Mouse (Mus musculus) lung, postnatal 25 days (tissue): ENCODE results near the gene Tusc2.
"Not testable (repeated sequence)": the region's sequence is repeated elsewhere in the genome, so short reads cannot be mapped to it uniquely, and the experiment has no call there.

Source experiments
- DNase-seq: peaks from one replicate; pipeline ENCODE4 v3.0.0; 2022; ENCODE audit warnings: low spot score

Gene Tusc2

DNA sequence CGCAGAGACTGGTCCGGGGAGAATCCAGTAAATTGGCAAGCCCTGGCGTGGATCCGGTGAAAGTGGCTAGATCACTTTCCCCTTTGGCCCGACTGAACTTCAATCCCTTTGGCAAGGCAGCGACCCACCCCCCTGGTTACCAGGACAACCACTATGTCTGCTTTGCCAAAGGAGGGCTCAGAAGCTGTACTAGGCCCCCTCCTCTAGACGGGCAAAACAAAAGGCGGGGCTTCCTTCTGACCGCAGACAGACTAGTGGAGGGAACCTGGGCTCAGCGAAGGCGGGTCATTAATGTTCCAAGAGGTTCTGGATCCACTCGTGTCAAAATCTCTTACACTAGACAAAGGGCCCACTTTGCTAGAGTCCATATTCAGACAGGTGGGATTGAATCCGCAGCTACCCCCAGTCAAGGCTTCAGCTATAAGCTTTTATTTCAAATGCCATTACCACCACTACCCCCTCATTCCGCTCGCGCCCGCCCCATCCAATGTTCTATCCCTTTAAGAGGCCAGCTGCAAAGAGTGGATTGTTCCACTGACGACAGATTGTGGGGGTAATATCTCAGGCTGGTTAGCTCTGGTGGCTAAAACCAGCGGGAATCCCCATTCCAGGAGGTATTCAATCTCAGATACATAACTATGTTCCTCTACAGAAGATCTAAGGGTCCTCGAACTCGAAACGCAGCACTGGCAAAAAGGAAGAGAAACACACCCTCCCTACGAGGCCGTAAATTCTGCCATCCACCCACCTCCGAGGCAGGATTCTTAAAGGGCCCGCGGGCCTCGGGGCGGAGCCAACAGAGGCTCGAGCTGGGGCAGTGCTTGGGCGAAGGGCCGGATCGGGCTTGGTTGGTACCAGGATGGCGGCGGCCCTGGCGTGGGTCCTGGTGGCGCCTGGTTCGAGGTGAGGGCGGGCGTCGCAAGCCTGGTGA is 5.5 kb downstream of the Tusc2 start:
- DNase-seq = peak; percentile 91

DNA sequence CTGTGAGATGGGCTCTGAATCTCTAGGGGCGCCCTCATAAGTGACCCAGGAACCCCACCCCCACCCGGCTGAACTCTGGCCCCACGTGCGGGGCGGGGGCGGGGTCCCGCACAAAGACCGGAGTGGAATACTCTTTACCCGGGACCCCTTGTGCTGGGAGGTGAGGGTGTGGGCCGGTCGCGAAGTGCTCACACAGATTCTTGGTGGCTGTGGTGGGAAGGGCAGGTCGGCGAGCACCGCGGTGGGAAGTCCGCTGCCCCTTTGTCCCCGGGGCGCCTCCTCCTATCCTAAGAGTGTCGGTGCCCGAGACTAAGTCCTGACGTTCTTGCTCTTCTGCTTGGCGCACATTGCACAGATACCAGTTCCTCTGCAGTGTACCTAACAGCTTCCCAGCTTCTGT is 6.2 kb downstream of the Tusc2 start:
- no peak for DNase-seq

DNA sequence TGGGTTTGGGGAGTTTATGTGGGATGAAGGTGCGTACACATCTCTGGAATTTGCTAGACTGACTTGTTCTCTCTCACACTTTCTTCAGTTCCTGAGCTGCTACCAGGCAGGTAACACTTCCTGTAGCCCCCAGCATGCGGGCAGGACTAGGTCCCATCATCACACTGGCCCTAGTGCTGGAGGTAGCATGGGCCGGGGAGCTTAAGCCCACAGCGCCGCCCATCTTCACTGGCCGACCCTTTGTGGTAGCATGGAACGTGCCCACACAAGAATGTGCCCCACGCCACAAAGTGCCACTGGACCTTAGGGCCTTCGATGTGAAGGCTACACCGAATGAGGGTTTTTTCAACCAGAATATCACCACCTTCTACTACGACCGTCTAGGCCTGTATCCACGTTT is 7.0 kb downstream of the Tusc2 start:
- DNase-seq = no peak

DNA sequence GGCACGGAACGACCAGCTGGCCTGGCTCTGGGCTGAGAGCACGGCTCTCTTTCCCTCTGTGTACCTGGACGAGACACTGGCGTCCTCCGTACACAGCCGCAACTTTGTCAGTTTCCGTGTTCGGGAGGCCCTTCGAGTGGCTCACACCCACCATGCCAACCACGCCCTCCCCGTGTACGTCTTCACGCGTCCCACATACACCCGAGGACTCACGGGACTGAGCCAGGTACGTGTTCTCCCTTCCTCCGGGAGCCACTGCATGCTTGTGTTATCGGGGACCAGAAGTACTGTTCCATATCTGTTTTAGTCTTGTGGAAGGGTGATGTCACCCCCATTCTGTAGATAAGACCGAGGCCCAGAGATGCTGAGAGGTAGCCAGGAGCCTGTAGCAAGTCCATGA is 7.8 kb downstream of the Tusc2 start:
- DNase-seq = no peak

DNA sequence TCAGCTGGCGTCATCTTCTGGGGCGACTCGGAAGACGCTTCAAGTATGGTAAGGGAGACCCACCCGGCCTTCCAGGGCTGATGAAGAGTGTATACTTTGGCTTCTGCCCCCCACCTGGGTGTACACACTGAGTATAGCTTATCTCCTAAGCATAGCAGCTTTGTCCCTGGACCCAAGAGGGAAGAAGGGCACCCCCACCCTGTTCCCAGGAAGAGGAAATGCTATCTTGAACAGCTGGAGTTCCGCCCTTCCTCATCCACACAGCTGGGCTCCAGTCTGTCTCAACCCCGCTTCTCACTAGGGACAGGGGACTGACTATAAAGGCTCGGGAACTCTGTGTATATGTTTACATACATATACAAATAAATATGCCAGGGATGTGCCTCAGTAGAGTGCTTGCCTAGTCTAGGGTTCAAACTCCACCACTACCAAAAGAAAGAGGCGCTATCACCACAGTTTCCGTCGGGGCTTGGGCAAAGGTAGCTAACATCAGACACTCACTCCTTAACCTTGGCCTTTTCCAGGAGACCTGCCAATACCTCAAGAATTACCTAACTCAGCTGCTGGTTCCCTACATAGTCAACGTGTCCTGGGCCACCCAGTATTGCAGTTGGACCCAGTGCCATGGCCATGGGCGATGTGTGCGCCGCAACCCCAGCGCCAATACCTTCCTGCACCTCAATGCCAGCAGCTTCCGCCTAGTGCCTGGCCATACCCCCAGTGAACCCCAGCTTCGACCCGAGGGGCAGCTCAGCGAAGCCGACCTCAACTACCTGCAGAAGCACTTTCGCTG is 8.7 kb downstream of the Tusc2 start:
- DNase-seq = peak; percentile 63

DNA sequence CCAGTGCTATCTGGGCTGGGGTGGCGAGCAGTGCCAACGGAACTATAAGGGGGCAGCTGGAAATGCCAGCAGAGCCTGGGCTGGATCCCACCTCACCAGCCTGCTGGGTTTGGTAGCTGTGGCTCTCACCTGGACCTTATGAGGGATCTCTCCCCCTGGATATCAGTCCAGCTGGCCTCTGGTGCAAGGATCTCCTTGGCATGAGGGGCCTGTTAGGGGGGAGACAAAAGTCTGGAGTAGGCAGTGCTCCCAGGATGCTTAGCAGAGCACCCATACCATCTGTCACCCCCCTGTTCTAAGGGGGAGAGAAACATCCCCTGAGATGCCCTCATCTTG is 9.2 kb downstream of the Tusc2 start:
- DNase-seq = no peak

DNA sequence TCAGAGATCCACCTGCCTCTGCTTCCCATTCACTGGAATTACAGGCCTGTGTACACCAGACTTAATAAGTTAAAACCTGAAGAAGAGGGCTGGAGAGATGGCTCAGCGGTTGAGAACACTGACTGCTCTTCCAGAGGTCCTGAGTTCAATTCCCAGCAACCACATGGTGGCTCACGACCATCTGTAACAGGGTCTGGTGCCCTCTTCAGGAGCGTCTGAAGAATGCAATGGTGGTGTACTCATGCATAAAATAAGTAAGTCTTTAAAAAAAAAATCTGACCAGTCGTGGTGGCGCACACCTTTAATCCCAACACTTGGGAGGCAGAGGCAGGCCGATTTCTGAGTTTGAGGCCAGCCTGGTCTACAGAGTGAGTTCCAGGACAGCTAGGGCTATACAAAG is 10.7 kb downstream of the Tusc2 start:
- DNase-seq = not testable (repeated sequence)

DNA sequence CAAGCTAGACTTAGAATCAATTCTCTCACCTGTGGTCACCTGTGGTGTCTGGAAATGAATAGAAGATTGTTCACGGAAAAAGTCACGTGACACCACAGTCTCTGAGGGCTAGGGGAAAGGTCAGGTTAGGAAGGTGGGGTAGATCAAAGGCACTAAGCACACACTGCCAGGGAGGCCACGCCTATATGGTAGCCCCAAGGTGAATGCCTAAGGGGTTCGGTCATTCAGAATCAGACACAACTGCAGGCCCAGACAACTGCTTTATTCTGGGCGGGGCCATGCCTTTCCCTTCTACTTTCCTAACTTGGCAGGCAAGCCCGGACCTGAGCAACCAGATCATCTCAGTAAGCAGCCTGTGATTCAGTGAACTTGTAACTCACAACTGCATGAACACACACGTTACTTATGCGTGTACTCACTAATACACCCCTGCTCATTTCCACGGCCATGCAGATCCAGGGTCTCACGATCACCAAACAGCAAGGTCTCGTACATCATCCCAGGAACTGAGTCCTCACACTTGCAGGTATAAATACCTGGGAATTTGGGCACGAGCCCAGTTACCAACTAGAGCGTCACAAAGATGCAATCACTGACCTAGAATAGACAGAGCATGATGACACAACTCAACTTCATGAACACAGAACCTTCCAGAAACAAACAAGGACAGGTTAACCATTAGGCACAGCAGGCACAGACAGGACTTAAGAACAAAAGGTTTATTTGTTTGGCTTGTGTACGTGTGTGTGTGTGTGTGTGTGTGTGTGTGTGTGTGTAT is 12.7 kb downstream of the Tusc2 start:
- DNase-seq = no peak

DNA sequence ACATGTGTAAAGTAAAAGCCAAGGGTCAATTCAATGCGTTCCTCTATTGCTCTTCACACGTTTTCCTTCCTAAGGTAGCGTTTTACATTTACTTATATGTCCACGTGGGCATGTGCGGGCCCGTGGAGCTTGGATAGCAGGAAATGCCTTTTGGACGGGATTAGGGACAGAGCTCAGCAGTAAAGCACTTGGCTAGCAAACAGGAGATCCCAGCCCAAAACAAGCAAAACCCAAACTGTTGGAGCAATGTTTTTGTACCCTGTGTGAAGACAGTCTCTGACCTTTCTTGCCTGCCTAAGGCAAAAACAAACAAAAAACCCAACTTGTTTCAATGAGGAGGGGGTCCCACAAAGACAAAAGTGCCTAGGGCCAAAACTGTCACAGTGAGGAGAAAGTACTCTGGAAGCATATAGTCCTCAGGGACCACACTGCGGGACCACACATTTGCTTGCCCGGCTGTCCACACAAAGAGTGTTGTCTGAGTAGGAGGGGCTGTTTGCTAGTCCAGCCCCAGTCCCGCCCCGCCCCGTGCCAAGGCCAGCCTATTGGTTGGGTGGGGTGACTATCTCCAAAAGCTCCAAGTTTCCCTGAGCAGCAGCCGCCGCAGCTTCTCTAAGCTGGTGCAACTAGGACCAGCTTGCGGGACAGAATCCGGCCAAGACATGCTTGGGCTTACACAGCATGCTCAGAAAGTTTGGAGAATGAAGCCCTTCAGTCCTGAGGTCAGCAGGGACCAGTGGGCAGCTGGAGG is 13.5 kb downstream of the Tusc2 start, which contains the start of gene Hyal1:
Hyal1 (plus strand) TSS at position 571 of the 751 bp plus-strand sequence.
- peak; percentile 84 for DNase-seq

DNA sequence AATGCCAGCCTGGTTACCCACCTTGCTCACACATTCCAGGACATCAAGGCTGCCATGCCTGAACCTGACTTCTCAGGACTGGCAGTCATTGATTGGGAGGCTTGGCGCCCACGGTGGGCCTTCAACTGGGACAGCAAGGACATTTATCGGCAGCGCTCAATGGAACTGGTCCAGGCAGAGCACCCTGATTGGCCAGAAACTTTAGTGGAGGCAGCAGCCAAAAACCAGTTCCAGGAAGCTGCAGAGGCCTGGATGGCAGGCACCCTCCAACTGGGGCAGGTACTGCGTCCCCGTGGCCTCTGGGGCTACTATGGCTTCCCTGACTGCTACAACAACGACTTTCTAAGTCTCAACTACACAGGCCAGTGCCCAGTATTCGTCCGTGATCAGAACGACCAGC is 14.8 kb downstream of the Tusc2 start:
- no peak for DNase-seq

DNA sequence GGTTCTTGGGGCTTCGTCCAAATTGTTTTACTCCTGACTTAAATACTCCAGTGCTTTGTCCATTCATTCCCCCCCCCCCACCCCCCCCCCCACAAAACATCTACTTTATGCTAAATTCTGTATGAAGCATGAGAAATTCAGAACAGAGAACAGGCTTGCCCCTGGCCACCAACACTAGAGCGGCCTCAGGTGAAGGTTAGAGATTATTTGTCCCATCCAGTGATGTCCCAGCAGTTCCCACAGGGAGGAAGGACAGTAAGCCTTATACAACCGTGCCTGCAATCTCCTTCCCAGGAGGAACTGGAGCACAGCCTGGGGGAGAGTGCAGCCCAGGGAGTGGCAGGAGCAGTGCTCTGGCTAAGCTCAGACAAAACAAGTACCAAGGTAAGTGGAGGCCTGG is 15.5 kb downstream of the Tusc2 start, which contains the start of gene Naa80:
Naa80 (plus strand) TSS at position 301 of the 400 bp plus-strand sequence.
- DNase-seq = no peak

DNA sequence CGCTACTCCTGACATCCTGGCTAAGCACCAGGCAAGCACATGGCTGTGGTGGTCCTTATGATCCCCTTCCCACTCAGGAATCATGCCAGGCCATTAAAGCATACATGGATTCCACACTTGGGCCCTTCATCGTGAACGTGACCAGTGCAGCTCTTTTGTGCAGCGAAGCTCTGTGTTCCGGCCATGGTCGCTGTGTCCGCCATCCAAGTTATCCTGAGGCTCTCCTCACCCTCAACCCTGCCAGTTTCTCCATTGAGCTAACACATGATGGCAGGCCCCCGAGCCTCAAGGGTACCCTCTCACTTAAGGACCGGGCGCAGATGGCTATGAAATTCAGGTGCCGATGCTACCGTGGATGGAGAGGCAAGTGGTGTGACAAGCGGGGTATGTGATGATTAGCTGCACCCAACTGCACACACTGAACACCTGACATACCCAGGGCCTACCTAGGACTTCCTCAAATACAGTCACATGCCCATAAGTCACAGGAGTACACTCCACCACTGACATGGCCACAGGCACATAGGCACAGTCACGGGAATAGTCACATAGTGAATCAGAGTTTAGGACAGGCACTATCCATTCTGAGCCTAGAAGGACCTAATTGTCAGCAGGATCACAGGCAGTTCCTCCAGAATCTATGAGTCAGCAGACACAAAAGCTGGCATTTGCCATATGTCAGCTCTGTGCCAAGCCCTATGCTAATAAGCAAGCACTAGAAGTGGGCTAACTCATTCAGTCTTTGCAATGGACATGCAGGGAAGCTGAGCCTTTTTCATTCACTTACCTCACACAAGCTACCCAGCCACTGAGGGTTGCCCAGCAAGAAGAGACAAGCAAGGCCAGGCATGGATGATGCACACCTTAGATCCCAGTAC is 16.2 kb downstream of the Tusc2 start:
- DNase-seq = no peak

DNA sequence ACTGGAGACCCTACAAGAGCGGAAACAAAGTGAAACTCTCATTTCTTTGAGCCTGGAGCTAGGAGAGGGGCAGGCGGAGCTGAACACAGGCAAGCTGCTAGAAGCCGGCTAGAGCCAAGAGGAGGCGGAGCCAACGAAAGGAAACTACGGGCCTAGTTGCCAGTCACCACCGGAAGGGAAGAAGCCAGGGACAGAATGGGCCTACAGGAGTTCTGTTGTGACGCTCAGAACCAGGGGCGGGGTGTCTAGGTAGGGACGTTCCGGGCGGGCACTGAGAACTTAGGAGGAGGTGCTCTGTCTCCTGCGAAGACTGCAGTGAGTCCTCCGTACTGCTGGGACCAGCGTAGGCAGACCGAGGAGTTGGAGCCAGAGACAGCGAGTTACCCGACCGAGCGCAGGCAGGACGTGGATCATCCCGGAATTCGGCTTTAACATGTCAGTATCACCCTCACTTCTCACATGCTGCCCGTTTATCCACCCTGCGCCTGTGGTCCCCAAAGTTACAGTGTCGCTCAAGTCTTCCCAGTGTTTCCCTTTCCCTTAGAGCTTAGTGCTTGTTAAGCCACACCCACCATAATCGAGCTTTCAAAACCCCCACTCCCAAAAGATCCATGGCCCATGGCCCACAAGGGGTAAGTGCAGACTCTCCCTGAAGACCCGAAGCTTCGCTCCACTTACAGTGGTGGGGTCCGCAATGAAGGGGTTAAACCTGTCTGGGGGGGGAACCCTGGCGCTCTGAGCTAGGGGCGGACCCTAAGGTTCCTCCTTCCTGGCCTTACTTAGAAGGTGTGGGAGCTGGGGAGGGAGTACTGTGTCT is 17.7 kb downstream of the Tusc2 start, which contains the start of gene Hyal3:
Hyal3 (plus strand) TSS at position 318 of the 817 bp plus-strand sequence.
- DNase-seq = peak; percentile 96

DNA sequence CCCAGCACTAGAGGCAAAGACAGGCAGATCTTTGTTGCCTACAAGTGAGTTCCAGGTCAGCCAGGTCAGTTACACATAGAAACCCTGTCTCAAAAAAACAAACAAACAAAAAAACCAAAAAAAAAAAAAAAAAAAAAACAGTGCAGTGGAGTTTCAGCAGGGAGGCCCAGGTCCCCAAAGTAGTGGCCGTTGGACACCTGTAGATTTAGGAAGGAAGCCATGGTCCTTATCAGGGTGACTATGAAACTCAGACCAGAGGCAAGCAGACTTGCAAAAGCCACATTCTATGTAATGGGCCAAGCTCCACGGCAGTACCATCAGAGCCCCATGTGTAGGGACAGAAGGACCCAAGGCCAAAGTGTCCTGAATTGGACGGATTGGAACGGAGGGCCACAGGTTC is 18.5 kb downstream of the Tusc2 start:
- no peak for DNase-seq

DNA sequence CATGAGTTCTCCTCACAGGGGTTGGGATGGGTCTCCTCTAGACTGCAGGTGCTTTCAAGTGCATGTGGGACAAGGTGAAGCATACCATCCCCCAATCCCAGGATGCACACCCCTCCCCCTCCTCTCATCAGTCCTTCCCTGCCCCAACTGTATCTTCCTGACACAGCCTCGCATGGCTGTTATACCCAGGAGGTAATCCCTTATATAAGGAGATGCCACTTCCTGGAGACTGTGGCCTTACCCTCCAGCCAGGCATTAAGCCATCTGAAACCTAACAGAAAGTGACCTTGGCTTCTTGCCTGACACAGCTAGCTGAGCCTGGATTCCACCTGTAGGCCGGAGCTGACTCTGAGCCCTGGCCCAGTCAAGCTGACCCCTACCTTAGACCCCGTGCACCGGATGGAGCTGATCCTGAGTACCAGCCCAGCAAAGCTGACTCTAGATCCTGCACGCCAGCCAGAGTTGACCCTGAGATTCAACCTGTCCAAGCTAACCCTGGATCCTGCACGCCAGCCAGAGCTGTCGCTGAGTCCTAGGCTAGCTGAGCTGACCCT is 19.5 kb downstream of the Tusc2 start:
- DNase-seq = no peak

DNA sequence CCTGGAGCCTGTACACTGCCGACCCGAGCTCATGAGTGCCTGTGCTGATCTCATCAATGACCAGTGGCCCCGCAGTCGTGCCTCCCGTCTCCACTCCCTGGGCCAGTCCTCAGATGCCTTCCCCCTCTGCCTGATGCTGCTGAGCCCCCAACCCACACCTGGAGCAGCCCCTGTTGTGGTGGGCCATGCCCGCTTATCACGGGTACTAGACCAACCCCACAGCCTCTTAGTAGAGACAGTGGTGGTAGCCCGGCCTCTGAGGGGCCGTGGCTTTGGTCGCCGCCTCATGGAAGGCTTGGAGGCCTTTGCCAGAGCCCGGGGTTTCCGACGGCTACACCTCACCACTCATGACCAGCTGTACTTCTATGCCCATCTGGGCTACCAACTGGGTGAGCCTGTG is 20.1 kb downstream of the Tusc2 start:
- no peak for DNase-seq

DNA sequence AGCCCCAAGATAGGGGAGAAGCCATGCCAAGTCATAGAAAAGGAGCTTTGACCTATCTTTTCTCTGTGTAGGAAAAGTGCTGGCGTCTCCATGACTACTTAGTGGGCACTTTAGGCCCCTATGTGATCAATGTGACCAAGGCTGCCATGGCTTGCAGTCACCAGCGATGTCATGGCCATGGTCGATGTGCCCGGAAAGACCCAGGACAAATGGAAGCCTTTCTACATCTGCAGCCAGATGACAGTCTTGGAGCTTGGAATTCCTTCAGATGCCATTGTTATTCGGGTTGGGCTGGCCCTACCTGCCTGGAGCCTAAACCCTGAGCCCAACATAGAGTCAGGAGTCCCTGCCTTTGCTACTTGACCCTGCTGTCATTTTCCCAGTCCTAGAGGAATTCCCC is 23.4 kb downstream of the Tusc2 start:
- DNase-seq = no peak

DNA sequence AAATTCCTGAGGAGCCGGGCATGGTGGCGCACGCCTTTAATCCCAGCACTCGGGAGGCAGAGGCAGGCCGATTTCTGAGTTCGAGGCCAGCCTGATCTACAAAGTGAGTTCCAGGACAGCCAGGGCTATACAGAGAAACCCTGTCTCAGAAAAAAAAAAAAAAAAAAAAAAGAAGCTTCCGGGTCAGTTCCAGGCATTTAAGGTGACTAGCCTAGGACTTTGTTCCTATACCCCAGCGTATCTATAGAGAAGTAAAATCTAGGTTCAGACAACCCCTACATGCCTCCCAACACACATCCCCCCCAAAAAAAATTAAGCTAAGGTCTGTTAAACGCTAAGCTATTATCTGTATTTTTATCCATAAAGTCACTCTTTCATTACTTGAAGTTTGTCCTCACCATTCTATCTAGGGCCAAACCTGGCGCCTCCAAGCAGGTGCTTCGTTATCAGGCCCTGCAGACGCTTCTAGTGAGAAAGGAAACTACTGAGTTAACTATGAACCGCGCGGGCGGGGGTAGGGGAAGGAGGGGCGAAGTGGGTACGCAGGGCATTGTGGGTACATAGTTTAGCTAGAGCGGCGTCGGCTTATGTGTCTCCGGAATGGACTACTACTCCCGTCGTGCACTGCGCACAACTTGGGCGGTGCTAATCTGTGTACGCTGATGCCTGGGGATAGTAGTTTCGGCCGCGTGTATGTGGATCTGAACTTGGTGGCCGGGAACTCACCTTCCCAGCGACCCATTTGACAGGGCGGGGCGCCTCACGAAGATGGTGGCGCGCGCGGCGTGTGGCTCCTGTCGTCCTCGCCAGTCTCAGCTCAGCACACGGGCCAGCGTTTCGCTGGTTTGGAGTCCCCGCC is 24.1 kb downstream of the Tusc2 start, which contains the start of gene Ifrd2:
Ifrd2 (plus strand) TSS at position 669 of the 859 bp plus-strand sequence.
- peak; percentile 99 for DNase-seq
